Mouse (Mus musculus) layer of hippocampus, adult 8-10 months (tissue): ENCODE results near the gene Msrb1. TPM values are rescaled to one million over a fixed set of nuclear protein-coding genes. Genes with fewer than 3 reads are reported as not detected.

Experiments
- DNase-seq, 2 experiments: peaks; one replicate each; pipeline ENCODE4 v3.0.0; 2022; ENCODE audit warnings: low spot score in 2 of 2
- total RNA-seq, 4 experiments: library from RNA; stranded (reverse); gene quantifications; 2 replicates each; pipeline ENCODE4 v1.2.4; 2022

Msrb1 gene
- total RNA-seq, 4 experiments from 2014 or later: 41.1 to 50.5 (median 47.2) TPM

GRCm38 (mm10) chr17:24743896-24744295, 7.5 kb downstream of the Msrb1 start:
- no peak for DNase-seq

DNA sequence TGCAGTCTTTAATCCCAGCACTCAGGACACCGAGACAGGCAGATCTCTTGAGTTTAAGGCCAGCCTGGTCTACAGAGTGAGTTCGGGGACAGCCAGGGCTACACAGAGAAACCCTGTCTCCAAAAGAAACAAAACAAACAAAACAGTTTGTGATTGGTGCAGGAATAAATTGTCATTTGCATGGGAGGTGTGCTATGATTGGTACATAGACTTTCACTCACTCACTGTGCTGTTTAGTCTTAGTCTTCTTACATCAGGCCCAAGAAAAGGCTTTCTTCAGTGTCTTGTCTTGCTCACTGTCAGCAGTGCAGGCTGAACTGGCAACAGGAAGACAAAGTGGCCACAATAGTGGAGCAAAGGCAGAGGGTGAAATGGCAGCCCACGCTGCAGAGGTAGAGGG, 7.9 kb downstream of the Msrb1 start:
- no peak for DNase-seq

- peak; percentile 68 to 92 for DNase-seq
Observed at GRCm38 (mm10) chr17:24745526-24746497, 9.4 kb downstream of the Msrb1 start.

DNA sequence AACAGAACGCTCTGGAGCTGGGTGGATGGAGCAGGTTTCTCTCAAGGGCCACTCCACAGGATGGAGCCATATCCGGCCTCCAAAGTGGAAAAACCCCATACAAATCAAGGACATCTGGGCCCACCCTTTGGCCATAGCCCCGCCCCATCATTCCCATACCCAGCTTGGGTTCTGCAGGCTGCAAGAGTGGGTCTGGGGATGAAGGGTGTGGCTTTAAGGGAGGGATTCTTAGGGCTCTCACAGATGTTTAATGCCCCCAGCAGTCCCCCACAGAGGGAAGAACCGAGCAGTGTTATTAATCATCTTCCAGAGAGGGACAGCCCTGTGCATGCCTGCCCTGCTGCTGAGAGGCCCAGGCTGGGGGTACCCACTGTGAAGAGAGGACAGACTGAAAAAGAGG, 10.5 kb downstream of the Msrb1 start:
- DNase-seq: no peak

- DNase-seq: no peak
Observed at GRCm38 (mm10) chr17:24751528-24751927, 15.1 kb downstream of the Msrb1 start.

- DNase-seq: no peak
Observed at GRCm38 (mm10) chr17:24752415-24753394, 16.3 kb downstream of the Msrb1 start, which contains the start of gene Hs3st6. Gene Hs3st6, plus strand, starts transcription at chr17:24752988.

GRCm38 (mm10) chr17:24757394-24757793, 21.0 kb downstream of the Msrb1 start:
- no peak for DNase-seq

DNA sequence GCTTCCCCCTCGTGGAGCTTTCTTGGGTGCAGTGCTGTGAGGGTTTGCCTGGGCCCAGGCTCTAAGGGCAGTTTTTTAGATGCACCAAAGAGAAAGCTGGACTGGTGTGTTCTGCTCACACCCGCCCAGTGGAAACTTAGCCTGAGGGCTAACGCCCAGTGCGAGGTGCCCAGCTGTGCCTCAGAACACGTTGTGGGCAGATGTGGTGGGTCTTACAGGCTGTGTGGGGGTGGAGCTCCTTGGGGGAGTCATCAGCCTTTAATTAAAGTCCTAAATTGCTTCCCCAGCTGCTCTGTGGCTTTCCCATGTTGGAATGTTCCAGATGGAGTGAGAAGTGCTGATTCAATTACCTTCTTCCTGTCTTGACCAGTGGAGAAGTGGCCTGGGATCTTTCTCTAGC, 24.7 kb downstream of the Msrb1 start:
- no peak for DNase-seq

- DNase-seq: no peak
Observed at GRCm38 (mm10) chr17:24765016-24765905, 28.8 kb downstream of the Msrb1 start.

- no peak for DNase-seq
Observed at GRCm38 (mm10) chr17:24766266-24766875, 29.9 kb downstream of the Msrb1 start.

DNA sequence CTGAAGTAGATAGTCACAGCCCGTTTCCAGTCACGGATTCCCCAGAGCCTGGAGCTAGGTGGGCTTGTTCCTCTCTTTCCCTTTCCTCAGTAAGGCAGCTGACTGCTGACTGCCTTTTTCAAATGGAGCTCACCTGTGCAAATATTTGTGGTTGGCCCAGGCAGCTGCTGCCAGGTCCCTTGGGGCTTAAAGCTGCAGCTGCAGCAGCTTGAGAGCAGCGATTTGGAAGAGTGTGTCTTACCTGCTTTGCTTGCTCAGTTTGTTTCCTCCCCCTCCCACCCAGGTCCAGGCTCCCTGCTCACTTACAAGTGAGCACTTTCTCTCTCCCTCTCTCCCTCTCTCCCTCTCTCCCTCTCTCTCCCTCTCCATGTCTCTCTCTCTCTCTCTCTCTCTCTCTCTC, 32.7 kb downstream of the Msrb1 start:
- no peak for DNase-seq

- no peak for DNase-seq
Observed at GRCm38 (mm10) chr17:24773241-24773640, 36.8 kb downstream of the Msrb1 start.

- DNase-seq: no peak
Observed at GRCm38 (mm10) chr17:24775173-24775572, 38.7 kb downstream of the Msrb1 start.

DNA sequence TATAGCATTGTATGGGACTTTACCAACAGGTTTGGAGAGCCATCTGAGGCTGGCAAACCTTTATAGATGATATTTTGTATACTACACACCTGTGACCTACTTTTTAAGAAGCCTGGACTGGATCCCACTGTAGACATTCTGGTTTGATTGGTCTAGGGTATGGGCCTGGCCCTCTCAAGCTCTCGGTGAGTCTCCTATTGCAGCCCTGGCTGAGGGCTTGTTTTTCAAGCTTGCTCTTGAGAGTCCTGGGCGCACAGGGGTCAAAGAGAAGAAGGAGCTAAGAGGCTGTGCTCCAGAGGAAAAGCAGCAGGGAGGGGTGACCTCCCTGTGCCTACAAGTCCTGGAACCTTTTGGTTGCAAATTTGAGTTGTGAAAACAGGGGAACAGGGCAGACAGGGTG, 40.6 kb downstream of the Msrb1 start:
- DNase-seq: no peak

GRCm38 (mm10) chr17:24780821-24781220, 44.4 kb downstream of the Msrb1 start:
- no peak for DNase-seq

GRCm38 (mm10) chr17:24792190-24792589, 55.7 kb downstream of the Msrb1 start:
- DNase-seq: no peak
